Mouse (Mus musculus): ENCODE measurements around the gene Noc2l. TPM values are rescaled to one million over a fixed set of nuclear protein-coding genes. Genes with fewer than 3 reads are reported as not detected.

Gene Noc2l
- polyA plus RNA-seq, 1 experiment from 2014 or later: 41.8 TPM

- peaks cover 20% of the 10 kb centered on the region for H3K36me3 ChIP-seq
- peak overlapping the region; percentile 91 for H3K4me3 ChIP-seq
- no peaks in the 10 kb centered on the region for H3K27me3 ChIP-seq (replicated peaks)
- WGBS: under 1% methylated on average over 26 of the region's 26 CpGs
- peaks cover 48% of the 10 kb centered on the region for H3K4me1 ChIP-seq
- H3K4me2 ChIP-seq: peak overlapping the region; percentile 90
- ATAC-seq (ENCODE audit: extremely low read depth, insufficient number of reproducible peaks, low FRiP score, low TSS enrichment): peak; percentile 87
- H3K9ac ChIP-seq: peak overlapping the region; percentile 86
- no peaks in the 10 kb centered on the region for H3K9me3 ChIP-seq
- peak overlapping the region; percentile 93 for H3K27ac ChIP-seq (replicated peaks)
Measured at GRCm38 (mm10) chr4:156197829-156198205, 38.0 kb upstream of the Noc2l start.

DNA sequence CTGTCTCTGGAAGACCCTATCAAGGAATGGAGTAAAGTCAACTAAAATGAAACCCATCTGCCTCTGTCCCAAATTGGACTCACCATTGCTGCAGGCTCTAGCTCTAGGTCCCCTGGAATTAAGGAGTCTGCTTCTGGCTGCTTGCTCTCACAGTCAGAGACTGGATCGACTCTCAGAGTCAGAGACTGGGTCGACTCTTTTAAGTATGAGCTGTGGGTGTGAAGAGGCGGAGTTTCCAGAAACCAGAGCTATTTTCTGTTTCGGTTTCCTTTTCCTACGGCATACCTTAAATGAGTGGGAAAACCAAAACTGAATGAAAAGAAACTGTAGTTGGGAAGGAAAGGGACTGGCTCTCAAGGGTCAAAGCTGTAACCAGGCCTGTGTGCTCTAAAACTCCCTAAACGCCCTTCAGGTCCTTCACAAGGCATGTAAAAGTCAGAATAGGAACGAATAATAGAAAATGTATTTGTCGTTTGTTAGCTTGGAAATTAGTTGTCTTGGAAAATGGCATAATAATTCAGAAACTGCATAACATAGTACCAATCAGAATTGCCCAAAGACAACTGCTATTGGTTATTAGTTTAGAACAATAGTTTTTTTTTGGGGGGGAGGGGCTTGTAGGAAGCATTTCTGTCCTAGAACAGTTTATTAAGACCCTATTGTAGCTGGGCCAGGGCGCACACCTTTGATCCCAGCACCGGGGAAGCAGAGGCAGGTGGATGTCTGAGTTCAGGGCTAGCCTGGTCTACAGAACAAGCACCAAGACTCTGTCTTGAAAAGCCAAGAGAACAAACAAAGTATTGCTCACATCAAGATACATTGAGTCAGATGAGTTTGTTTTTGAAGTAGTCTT is 35.0 kb upstream of the Noc2l start, which contains the start of gene Isg15:
Isg15 (minus strand) TSS at position 196 of the 853 bp plus-strand sequence.
- H3K27me3 ChIP-seq (replicated peaks): peaks cover 22% of the 10 kb centered on the region
- no peak within 1 kb of the TSS for H3K27ac ChIP-seq (replicated peaks)
- H3K4me2 ChIP-seq: peak within 1 kb of the TSS; percentile 35
- no peaks in the 10 kb centered on the region for H3K9me3 ChIP-seq
- ATAC-seq (ENCODE audit: extremely low read depth, insufficient number of reproducible peaks, low FRiP score, low TSS enrichment): no peak
- H3K9ac ChIP-seq: no peak within 1 kb of the TSS
- 56% methylated on average over 10 of the region's 10 CpGs for WGBS
- 0 out of 2 replicates have a peak within 1 kb of the TSS, but pooled peaks have one; percentile 8 for H3K4me3 ChIP-seq
- no peaks in the 10 kb centered on the region for H3K36me3 ChIP-seq
- peaks cover 38% of the 10 kb centered on the region for H3K4me1 ChIP-seq

GRCm38 (mm10) chr4:156202462-156202893 is 33.3 kb upstream of the Noc2l start:
- H3K4me3 ChIP-seq: peak overlapping the region; percentile 71
- peaks cover 7% of the 10 kb centered on the region; the same call in 1 of the 2 replicates for H3K36me3 ChIP-seq
- H3K4me1 ChIP-seq: peaks cover 29% of the 10 kb centered on the region
- no peak for ATAC-seq (ENCODE audit: extremely low read depth, insufficient number of reproducible peaks, low FRiP score, low TSS enrichment)
- H3K4me2 ChIP-seq: peak overlapping the region; percentile 92
- H3K9ac ChIP-seq: peak overlapping the region; percentile 87
- peaks cover 22% of the 10 kb centered on the region for H3K27me3 ChIP-seq (replicated peaks)
- H3K27ac ChIP-seq (replicated peaks): peak overlapping the region; percentile 72
- no peaks in the 10 kb centered on the region for H3K9me3 ChIP-seq
- 10% methylated on average over 12 of the region's 12 CpGs for WGBS

- peak; percentile 60; the same call in 1 of the 2 replicates for ATAC-seq (ENCODE audit: extremely low read depth, insufficient number of reproducible peaks, low FRiP score, low TSS enrichment)
- H3K4me1 ChIP-seq: peaks cover 29% of the 10 kb centered on the region
- peaks cover 22% of the 10 kb centered on the region for H3K27me3 ChIP-seq (replicated peaks)
- peak within 1 kb of the TSS; percentile 72 for H3K27ac ChIP-seq (replicated peaks)
- H3K9me3 ChIP-seq: no peaks in the 10 kb centered on the region
- under 1% methylated on average over 37 of the region's 39 CpGs for WGBS
- H3K4me3 ChIP-seq: peak within 1 kb of the TSS; percentile 71
- peaks cover 7% of the 10 kb centered on the region; the same call in 1 of the 2 replicates for H3K36me3 ChIP-seq
- H3K4me2 ChIP-seq: peak within 1 kb of the TSS; percentile 92
- H3K9ac ChIP-seq: peak within 1 kb of the TSS; percentile 87
Measured at GRCm38 (mm10) chr4:156203001-156203412, 32.8 kb upstream of the Noc2l start, which contains the start of gene AW011738. Gene AW011738 (plus strand): TSS chr4:156203304.

DNA sequence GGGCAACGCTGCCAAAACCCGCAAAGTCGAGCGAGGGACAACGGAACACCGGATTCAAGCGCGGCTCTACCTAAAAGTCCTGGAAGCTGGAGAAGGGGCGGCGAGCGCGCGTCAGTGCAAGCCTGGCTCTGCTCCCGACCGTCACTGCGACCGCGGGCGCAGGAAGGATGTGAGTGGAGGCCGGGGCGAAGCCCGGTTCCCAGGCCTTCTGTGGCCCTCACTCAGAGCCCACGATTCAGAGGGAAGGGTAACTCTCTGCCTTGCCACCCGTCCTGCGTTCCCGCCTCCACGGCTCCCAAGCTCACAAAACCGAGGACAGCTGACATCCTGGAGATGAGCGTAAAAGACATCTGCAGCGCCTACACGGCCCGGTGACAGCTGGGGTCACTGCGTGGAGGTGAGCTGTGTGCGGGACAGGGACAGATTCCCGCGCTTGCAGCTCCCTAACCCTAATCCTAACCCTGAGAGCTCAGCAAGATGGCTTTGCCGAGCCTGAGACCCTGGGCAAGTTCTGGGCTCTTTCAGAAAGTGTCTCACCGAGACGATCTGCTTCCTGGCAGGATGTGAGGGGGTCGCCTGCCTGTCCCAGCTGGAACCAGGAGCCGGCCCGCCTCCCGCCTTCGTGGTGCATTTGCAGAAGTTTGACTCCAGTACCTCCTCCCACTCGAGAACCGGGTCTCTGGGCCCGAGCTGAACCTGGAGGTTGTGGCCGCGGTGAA is 32.2 kb upstream of the Noc2l start:
- H3K27ac ChIP-seq (replicated peaks): peak overlapping the region; percentile 72
- WGBS: under 1% methylated on average over 49 of the region's 49 CpGs
- H3K27me3 ChIP-seq (replicated peaks): peaks cover 22% of the 10 kb centered on the region
- peaks cover 29% of the 10 kb centered on the region for H3K4me1 ChIP-seq
- peak; percentile 22; the same call in 1 of the 2 replicates for ATAC-seq (ENCODE audit: extremely low read depth, insufficient number of reproducible peaks, low FRiP score, low TSS enrichment)
- H3K9me3 ChIP-seq: no peaks in the 10 kb centered on the region
- H3K36me3 ChIP-seq: peaks cover 7% of the 10 kb centered on the region; the same call in 1 of the 2 replicates
- H3K4me3 ChIP-seq: peak overlapping the region; percentile 71
- H3K9ac ChIP-seq: peak overlapping the region; percentile 87
- peak overlapping the region; percentile 92 for H3K4me2 ChIP-seq

GRCm38 (mm10) chr4:156208872-156209271 is 26.9 kb upstream of the Noc2l start:
- Histone ChIP-seq H3K27ac (replicated peaks) (no peak overlapping the region), H3K4me2 (no peak overlapping the region), H3K27me3 (replicated peaks) (peaks cover 15% of the 10 kb centered on the region), H3K9me3 (no peaks in the 10 kb centered on the region), H3K9ac (no peak overlapping the region), H3K4me1 (peaks cover 13% of the 10 kb centered on the region), H3K4me3 (no peak overlapping the region), H3K36me3 (peaks cover 7% of the 10 kb centered on the region; the same call in 1 of the 2 replicates)
- no peak for ATAC-seq (ENCODE audit: extremely low read depth, insufficient number of reproducible peaks, low FRiP score, low TSS enrichment)
- WGBS: 81% methylated on average over 4 of the region's 4 CpGs

DNA sequence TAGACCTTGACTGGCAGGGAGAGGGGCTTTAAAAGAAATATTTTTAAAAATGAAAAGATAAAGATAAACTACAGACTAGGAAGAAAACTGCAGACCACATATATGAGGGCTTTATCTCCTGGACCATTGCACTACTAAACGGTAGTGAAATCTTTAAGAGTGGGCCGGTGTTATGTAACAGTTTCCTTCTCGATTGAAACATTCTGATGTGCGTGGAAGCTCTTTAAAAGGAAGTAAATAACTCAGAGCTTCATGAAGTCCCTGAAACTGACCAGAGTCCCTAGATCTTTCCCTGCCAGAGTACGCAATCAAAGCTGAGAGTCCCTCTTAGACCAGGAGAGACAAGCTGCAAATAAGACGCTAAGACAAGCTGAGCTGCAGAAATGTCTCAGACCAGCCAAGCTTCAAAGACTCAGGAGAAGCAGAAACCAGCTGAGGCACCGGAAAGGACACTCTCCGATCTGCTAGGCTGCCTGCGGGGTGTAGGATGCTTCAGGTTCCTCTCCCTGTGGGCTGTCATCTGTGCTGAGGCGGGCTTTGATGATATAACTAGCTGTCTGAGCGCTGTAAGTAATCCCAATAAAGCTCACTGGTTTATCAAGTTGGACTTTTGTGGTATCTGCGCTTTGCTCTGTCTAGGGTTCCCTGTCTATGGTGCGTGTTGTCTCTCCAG is 25.7 kb upstream of the Noc2l start:
- Histone ChIP-seq H3K27me3 (replicated peaks) (peaks cover 3% of the 10 kb centered on the region), H3K9ac (no peak overlapping the region), H3K4me2 (no peak overlapping the region), H3K27ac (replicated peaks) (no peak overlapping the region), H3K36me3 (peaks cover 7% of the 10 kb centered on the region; the same call in 1 of the 2 replicates), H3K9me3 (no peaks in the 10 kb centered on the region), H3K4me1 (peaks cover 4% of the 10 kb centered on the region), H3K4me3 (no peak overlapping the region)
- 61% methylated on average over 13 of the region's 13 CpGs for WGBS
- no peak for ATAC-seq (ENCODE audit: extremely low read depth, insufficient number of reproducible peaks, low FRiP score, low TSS enrichment)

GRCm38 (mm10) chr4:156213134-156213533 is 22.7 kb upstream of the Noc2l start:
- Histone ChIP-seq H3K4me2 (no peak overlapping the region), H3K4me1 (peaks cover 23% of the 10 kb centered on the region), H3K9ac (no peak overlapping the region), H3K27me3 (replicated peaks) (no peaks in the 10 kb centered on the region), H3K4me3 (no peak overlapping the region), H3K36me3 (no peaks in the 10 kb centered on the region), H3K9me3 (no peaks in the 10 kb centered on the region), H3K27ac (replicated peaks) (no peak overlapping the region)
- WGBS: 88% methylated on average over 13 of the region's 13 CpGs
- no peak for ATAC-seq (ENCODE audit: extremely low read depth, insufficient number of reproducible peaks, low FRiP score, low TSS enrichment)

DNA sequence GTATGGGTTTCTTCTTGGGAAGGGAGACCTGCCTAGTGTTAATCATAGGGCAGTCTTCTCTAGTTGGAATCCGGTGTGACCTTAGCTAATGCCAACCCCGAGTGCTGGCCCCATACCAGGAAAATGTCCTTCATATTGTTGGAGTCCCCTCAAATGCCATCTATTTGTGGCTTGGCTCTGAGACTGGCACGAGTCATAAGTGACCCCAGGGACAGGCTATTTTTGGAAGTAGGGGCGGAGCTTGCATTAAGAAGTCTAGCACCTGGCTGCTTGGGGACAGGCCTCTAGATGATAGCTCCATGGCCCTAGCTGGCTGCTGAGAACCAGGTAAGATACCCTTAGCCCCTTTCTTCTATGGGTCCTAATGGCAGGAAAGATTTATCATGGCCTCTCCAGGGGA is 20.2 kb upstream of the Noc2l start, which contains the start of gene Perm1:
Perm1 (plus strand) TSS at position 220 of the 400 bp plus-strand sequence.
- Histone ChIP-seq H3K4me1 (peaks cover 23% of the 10 kb centered on the region), H3K27me3 (replicated peaks) (no peaks in the 10 kb centered on the region), H3K4me2 (peak within 1 kb of the TSS; percentile 36), H3K27ac (replicated peaks) (peak within 1 kb of the TSS; percentile 76), H3K9me3 (no peaks in the 10 kb centered on the region), H3K36me3 (no peaks in the 10 kb centered on the region), H3K4me3 (peak within 1 kb of the TSS; percentile 13), H3K9ac (no peak within 1 kb of the TSS)
- ATAC-seq (ENCODE audit: extremely low read depth, insufficient number of reproducible peaks, low FRiP score, low TSS enrichment): peak; percentile 25; the same call in 1 of the 2 replicates
- WGBS: 38% methylated on average over 4 of the region's 4 CpGs

DNA sequence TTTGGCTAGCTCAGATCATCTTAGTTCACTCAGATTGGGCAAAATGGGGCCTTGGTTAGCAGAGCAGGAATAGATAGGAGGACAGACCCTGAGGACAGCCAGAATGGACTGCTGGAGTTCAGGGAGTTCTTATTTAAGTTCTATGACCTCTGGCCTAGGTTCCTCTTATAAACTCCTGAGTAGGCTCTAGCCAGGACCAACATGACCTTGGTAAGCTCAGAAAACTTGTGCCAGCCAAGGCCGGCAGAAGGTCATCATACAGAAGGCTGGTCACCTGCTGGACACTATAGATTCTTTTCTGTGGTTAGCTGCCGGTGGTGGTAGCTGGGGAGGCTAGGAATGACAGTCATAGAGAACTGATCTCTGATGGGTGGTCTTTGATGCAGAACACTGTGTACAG is 19.6 kb upstream of the Noc2l start:
- 71% methylated on average over 2 of the region's 2 CpGs for WGBS
- H3K27me3 ChIP-seq (replicated peaks): no peaks in the 10 kb centered on the region
- peak overlapping the region; percentile 13 for H3K4me3 ChIP-seq
- no peak overlapping the region for H3K9ac ChIP-seq
- no peaks in the 10 kb centered on the region for H3K36me3 ChIP-seq
- H3K9me3 ChIP-seq: no peaks in the 10 kb centered on the region
- ATAC-seq (ENCODE audit: extremely low read depth, insufficient number of reproducible peaks, low FRiP score, low TSS enrichment): no peak
- peak overlapping the region; percentile 76 for H3K27ac ChIP-seq (replicated peaks)
- H3K4me2 ChIP-seq: peak overlapping the region; percentile 36
- H3K4me1 ChIP-seq: peaks cover 23% of the 10 kb centered on the region
